Mouse (Mus musculus) liver, postnatal 0 days (tissue): ENCODE measurements around the gene Tbpl1. TPM values are rescaled to one million over a fixed set of nuclear protein-coding genes. Genes with fewer than 3 reads are reported as not detected.

Experiments
- ATAC-seq: fragments of 200-750 bp; cut with Nextera tagmentation; 2 replicates; pipeline ENCODE4 v1.8.0; 2017; ENCODE audit warnings: mild to moderate bottlenecking, moderate library complexity
- DNase-seq: peaks from one replicate; pipeline ENCODE4 v3.0.0-alpha.2; 2016
- H3K27ac ChIP-seq: fragments of 300-500 bp; sonication (generic); 2 replicates; pipeline ENCODE4 v1.5.1; 2014; ENCODE audit warnings: antibody characterized with exemption, moderate library complexity, mild to moderate bottlenecking, low read depth
- H3K27me3 ChIP-seq: fragments of 300-500 bp; sonication (generic); 2 replicates; pipeline ENCODE4 v1.6.1; 2014; ENCODE audit warnings: low read length, control low read depth, mixed read lengths; ENCODE audit not compliant: insufficient read depth
- H3K36me3 ChIP-seq: fragments of 300-500 bp; sonication (generic); replicated peaks from 2 replicates; pipeline ENCODE4 v1.6.1; 2014; ENCODE audit warnings: mild to moderate bottlenecking, control low read depth, low read length, moderate library complexity, mixed read lengths; ENCODE audit not compliant: insufficient read depth
- H3K4me1 ChIP-seq: fragments of 300-500 bp; sonication (generic); 2 replicates; pipeline ENCODE4 v1.6.1; 2014; ENCODE audit warnings: antibody characterized with exemption, mild to moderate bottlenecking, control low read depth; ENCODE audit not compliant: insufficient read depth
- H3K4me2 ChIP-seq: fragments of 300-500 bp; sonication (generic); 2 replicates; pipeline ENCODE4 v1.6.1; 2014; ENCODE audit warnings: low read depth, mild to moderate bottlenecking, low read length, moderate library complexity, mixed read lengths
- H3K4me3 ChIP-seq: fragments of 300-500 bp; sonication (generic); 2 replicates; pipeline ENCODE4 v1.5.1; 2014; ENCODE audit warnings: low read depth, low read length
- H3K9ac ChIP-seq: fragments of 300-500 bp; sonication (generic); replicated peaks from 2 replicates; pipeline ENCODE4 v1.6.1; 2014; ENCODE audit warnings: mild to moderate bottlenecking, moderate library complexity
- H3K9me3 ChIP-seq: fragments of 300-500 bp; sonication (generic); 2 replicates; pipeline ENCODE4 v1.6.1; 2016; ENCODE audit warnings: mild to moderate bottlenecking, control low read depth, low read length, mixed read lengths
- CTCF ChIP-seq: sonication (generic); IDR thresholded peaks from 2 replicates; pipeline ENCODE4 v1.5.1; 2016; ENCODE audit warnings: antibody characterized with exemption, low read depth
- EP300 ChIP-seq: IDR thresholded peaks from 2 replicates; pipeline ENCODE4 v1.6.1; 2016; ENCODE audit warnings: antibody characterized with exemption, low read depth, mild to moderate bottlenecking
- WGBS: fragments of 180-500 bp; shearing (Covaris S2); extraction: QIAGEN DNeasy Blood & Tissue Kit; methylation state at CpG from one replicate; pipeline ENCODE4 v1.1.7; 2014; ENCODE audit not compliant: insufficient replicate concordance; 5-methylcytosine and 5-hydroxymethylcytosine counted together
- polyA plus RNA-seq: library from polyadenylated mRNA; unstranded; fragments of >200 nt; fragmentation: Nextera tagmentation; extraction: Ambion mirVana; gene quantifications from 2 replicates; pipeline ENCODE4 v1.2.1, GENCODE M21; 2015

Gene Tbpl1
- polyA plus RNA-seq, 1 experiment from 2014 or later: 19.4 TPM

GRCm38 (mm10) chr10:22700773-22701172, 31.0 kb downstream of the Tbpl1 start:
- Histone ChIP-seq H3K4me2 (no peak overlapping the region), H3K4me3 (no peak overlapping the region), H3K9me3 (no peaks in the 10 kb centered on the region), H3K4me1 (no peaks in the 10 kb centered on the region), H3K27ac (no peak overlapping the region), H3K36me3 (peaks cover 14% of the 10 kb centered on the region; the same call in 1 of the 2 replicates), H3K27me3 (no peaks in the 10 kb centered on the region), H3K9ac (no peak overlapping the region)
- no peak for TF ChIP-seq EP300
- TF ChIP-seq CTCF: no peak
- 61% methylated on average over 9 of the region's 9 CpGs for WGBS
- DNase-seq (no peak), ATAC-seq (no peak)

- Histone ChIP-seq H3K4me2 (no peak overlapping the region), H3K9ac (no peak overlapping the region), H3K27me3 (no peaks in the 10 kb centered on the region), H3K4me3 (no peak overlapping the region), H3K27ac (no peak overlapping the region), H3K9me3 (no peaks in the 10 kb centered on the region), H3K36me3 (peaks cover 8% of the 10 kb centered on the region; the same call in 1 of the 2 replicates), H3K4me1 (no peaks in the 10 kb centered on the region)
- no peak for ATAC-seq
- WGBS: 64% methylated on average over 19 of the region's 19 CpGs
- DNase-seq: no peak
- TF ChIP-seq CTCF (no peak), EP300 (no peak)
Observed at GRCm38 (mm10) chr10:22699487-22700335, 32.0 kb downstream of the Tbpl1 start.

- 74% methylated on average over 9 of the region's 9 CpGs for WGBS
Observed at GRCm38 (mm10) chr10:22698158-22698953, 33.4 kb downstream of the Tbpl1 start.

GRCm38 (mm10) chr10:22696864-22697263, 34.9 kb downstream of the Tbpl1 start:
- TF ChIP-seq EP300 (no peak), CTCF (no peak)
- DNase-seq: no peak
- no peak overlapping the region for H3K27ac ChIP-seq
- H3K4me2 ChIP-seq: no peak overlapping the region
- no peak overlapping the region for H3K4me3 ChIP-seq
- H3K27me3 ChIP-seq: no peaks in the 10 kb centered on the region
- H3K9me3 ChIP-seq: no peaks in the 10 kb centered on the region
- no peak overlapping the region for H3K9ac ChIP-seq
- WGBS: 85% methylated on average over 7 of the region's 7 CpGs
- no peaks in the 10 kb centered on the region for H3K4me1 ChIP-seq
- ATAC-seq: no peak
- no peaks in the 10 kb centered on the region for H3K36me3 ChIP-seq

More at GRCm38 (mm10) chr10:22698158-22698953, 33.4 kb downstream of the Tbpl1 start:
- H3K9me3 ChIP-seq: no peaks in the 10 kb centered on the region
- no peaks in the 10 kb centered on the region for H3K27me3 ChIP-seq
- H3K4me3 ChIP-seq: no peak overlapping the region
- H3K9ac ChIP-seq: no peak overlapping the region
- H3K4me1 ChIP-seq: no peaks in the 10 kb centered on the region
- TF ChIP-seq CTCF (no peak), EP300 (no peak)
- no peak overlapping the region for H3K4me2 ChIP-seq
- ATAC-seq: no peak
- DNase-seq: no peak
- no peak overlapping the region for H3K27ac ChIP-seq
- peaks cover 3% of the 10 kb centered on the region; the same call in 1 of the 2 replicates for H3K36me3 ChIP-seq

- H3K9me3 ChIP-seq: no peaks in the 10 kb centered on the region
- H3K9ac ChIP-seq: no peak overlapping the region
- H3K4me1 ChIP-seq: no peaks in the 10 kb centered on the region
- WGBS: 89% methylated on average over 9 of the region's 9 CpGs
- H3K27me3 ChIP-seq: no peaks in the 10 kb centered on the region
- DNase-seq: no peak
- no peak for ATAC-seq
- H3K4me3 ChIP-seq: no peak overlapping the region
- no peak overlapping the region for H3K4me2 ChIP-seq
- TF ChIP-seq CTCF (no peak), EP300 (no peak)
- no peaks in the 10 kb centered on the region for H3K36me3 ChIP-seq
- no peak overlapping the region for H3K27ac ChIP-seq
Observed at GRCm38 (mm10) chr10:22696236-22696635, 35.5 kb downstream of the Tbpl1 start.
